Mouse (Mus musculus) small intestine, adult 2 months (tissue): ENCODE data around the gene Serf2. TPM values are rescaled to one million over a fixed set of nuclear protein-coding genes. Genes with fewer than 3 reads are reported as not detected.

Experiments
- H3K27ac ChIP-seq: fragments of 200-500 bp; 2 replicates; pipeline ENCODE4 v1.5.1; 2012; ENCODE audit warnings: low read depth, low read length, control low read depth, inconsistent platforms; ENCODE audit not compliant: insufficient read depth
- H3K27me3 ChIP-seq: fragments of 200-500 bp; 2 replicates; pipeline ENCODE4 v1.6.1; 2012; ENCODE audit warnings: mild to moderate bottlenecking, moderate library complexity, low read length, inconsistent platforms; ENCODE audit not compliant: control insufficient read depth, insufficient read depth
- H3K36me3 ChIP-seq: fragments of 200-500 bp; 2 replicates; pipeline ENCODE4 v1.6.1; 2012; ENCODE audit warnings: mild to moderate bottlenecking, low read length, control low read depth, inconsistent platforms; ENCODE audit not compliant: control insufficient read depth, insufficient read depth
- H3K4me1 ChIP-seq: fragments of 200-500 bp; 2 replicates; pipeline ENCODE4 v1.6.1; 2012; ENCODE audit warnings: low read length, inconsistent platforms, mixed read lengths; ENCODE audit not compliant: control insufficient read depth, insufficient read depth, insufficient read length
- H3K4me3 ChIP-seq: fragments of 200-500 bp; 2 replicates; pipeline ENCODE4 v1.5.1; 2012; ENCODE audit warnings: low read depth, mild to moderate bottlenecking, control low read depth, inconsistent platforms, low read length, moderate library complexity
- CTCF ChIP-seq: fragments of 200-500 bp; IDR thresholded peaks from 2 replicates; pipeline ENCODE4 v1.5.1; 2012; ENCODE audit warnings: low read depth, mild to moderate bottlenecking, control low read depth, inconsistent platforms, low read length, moderate library complexity, mixed read lengths; ENCODE audit not compliant: insufficient replicate concordance, insufficient read length; ENCODE audit errors: extremely low read depth
- POLR2A ChIP-seq: fragments of 200-500 bp; IDR thresholded peaks from 2 replicates; pipeline ENCODE4 v1.6.1; 2012; ENCODE audit warnings: low read depth, mild to moderate bottlenecking, control low read depth, inconsistent platforms, low read length, moderate library complexity
- WGBS: fragments of 180-500 bp; shearing (Covaris S2); methylation state at CpG from one replicate; pipeline ENCODE4 v1.1.7; 2018; 5-methylcytosine and 5-hydroxymethylcytosine counted together
- polyA plus RNA-seq: library from polyadenylated mRNA; depleted of rRNA; stranded (reverse); fragments of >200 nt; gene quantifications from 2 replicates; pipeline ENCODE4 v1.2.3, GENCODE M21; 2012

The Serf2 gene
- polyA plus RNA-seq, 1 experiment, result 475 TPM

DNA sequence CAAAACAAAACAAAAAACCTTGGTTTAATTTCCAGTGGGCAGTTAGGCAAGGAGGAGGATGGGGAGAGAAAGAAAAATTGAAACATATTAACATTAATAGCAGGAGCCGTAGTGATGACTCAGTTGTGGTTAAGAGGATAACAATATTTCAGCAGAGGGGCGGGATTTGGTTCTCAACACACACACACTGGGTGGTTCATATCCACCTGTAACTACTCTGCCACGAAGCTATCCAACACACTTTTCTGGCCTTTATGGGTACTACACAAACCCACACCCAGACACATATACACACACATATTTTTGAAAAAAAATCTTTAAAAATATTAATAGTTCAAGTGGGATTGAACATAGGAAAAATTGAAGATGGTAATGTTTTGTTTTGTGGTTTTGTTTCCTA, 2.0 kb upstream of the Serf2 start:
- Histone ChIP-seq H3K27me3 (no peaks in the 10 kb centered on the region), H3K36me3 (peaks cover 9% of the 10 kb centered on the region), H3K4me1 (peaks cover 11% of the 10 kb centered on the region; the same call in 1 of the 2 replicates), H3K4me3 (no peak overlapping the region), H3K27ac (no peak overlapping the region)
- no peak for TF ChIP-seq CTCF
- no peak for TF ChIP-seq POLR2A
- 67% methylated on average over 3 of the region's 3 CpGs for WGBS

DNA sequence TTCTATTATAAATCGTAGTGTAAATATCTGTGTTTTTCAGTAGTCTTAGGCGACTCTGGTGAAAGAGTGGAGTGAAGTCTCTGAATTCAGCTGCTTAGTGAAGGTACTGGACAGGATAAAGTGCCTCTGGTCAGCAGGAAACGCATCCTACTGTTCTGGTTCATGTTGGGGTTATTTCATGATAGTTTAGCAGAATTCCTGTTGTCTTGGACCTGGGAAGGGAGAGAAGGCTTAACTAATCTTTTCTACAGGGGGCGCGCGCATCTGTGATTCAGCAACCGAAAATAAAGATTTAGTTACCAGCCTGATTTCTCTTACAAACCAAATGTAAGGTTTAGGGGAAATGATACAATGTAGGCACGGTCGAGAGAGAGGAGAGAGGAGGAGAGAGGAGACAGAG, 859 bp upstream of the Serf2 start:
- H3K27ac ChIP-seq, result peak overlapping the region; percentile 96
- no peak overlapping the region for H3K4me3 ChIP-seq
- WGBS, result 11% methylated on average over 9 of the region's 9 CpGs
- H3K36me3 ChIP-seq, result peaks cover 19% of the 10 kb centered on the region
- peaks cover 8% of the 10 kb centered on the region; the same call in 1 of the 2 replicates for H3K4me1 ChIP-seq
- no peaks in the 10 kb centered on the region for H3K27me3 ChIP-seq
- TF ChIP-seq POLR2A (no peak), CTCF (no peak)

DNA sequence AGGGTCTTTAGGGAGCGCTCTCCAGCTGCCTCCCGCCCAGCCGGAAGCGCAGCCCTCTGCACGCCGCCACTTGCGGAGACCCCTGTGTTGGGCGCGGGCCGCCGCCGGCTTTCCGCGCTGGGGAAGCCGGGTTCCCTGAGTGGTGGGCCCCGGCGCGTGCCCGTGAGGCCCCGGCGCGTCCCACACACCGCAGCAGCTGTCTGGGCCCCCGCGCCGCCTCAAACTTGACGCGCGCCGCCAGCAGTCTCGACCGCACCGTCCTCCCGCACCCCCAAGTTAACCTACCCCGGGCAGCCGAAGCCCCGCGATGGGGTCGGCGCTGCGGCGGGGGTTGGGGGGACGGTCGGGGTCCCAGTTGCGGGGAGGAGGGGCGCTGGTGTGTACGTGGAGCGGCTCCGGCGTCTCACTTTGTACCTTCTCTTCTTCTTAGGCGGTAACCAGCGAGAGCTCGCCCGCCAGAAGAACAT, 583 bp downstream of the Serf2 start:
- peak overlapping the region; percentile 99 for H3K4me3 ChIP-seq
- H3K36me3 ChIP-seq, result peaks cover 26% of the 10 kb centered on the region
- WGBS, result under 1% methylated on average over 54 of the region's 54 CpGs
- TF ChIP-seq CTCF (no peak), POLR2A (no peak)
- no peaks in the 10 kb centered on the region for H3K27me3 ChIP-seq
- peaks cover 8% of the 10 kb centered on the region; the same call in 1 of the 2 replicates for H3K4me1 ChIP-seq
- H3K27ac ChIP-seq, result peak overlapping the region; percentile 93

GRCm38 (mm10) chr2:121450093-121450492, 1.1 kb downstream of the Serf2 start:
- H3K27me3 ChIP-seq, result no peaks in the 10 kb centered on the region
- peak overlapping the region; percentile 93 for H3K27ac ChIP-seq
- H3K36me3 ChIP-seq, result peaks cover 26% of the 10 kb centered on the region
- H3K4me1 ChIP-seq, result peaks cover 8% of the 10 kb centered on the region; the same call in 1 of the 2 replicates
- peak overlapping the region; percentile 99 for H3K4me3 ChIP-seq
- no peak for TF ChIP-seq CTCF
- TF ChIP-seq POLR2A, result no peak; the same call in 1 of the 2 replicates
- WGBS, result 1% methylated on average over 7 of the region's 7 CpGs

DNA sequence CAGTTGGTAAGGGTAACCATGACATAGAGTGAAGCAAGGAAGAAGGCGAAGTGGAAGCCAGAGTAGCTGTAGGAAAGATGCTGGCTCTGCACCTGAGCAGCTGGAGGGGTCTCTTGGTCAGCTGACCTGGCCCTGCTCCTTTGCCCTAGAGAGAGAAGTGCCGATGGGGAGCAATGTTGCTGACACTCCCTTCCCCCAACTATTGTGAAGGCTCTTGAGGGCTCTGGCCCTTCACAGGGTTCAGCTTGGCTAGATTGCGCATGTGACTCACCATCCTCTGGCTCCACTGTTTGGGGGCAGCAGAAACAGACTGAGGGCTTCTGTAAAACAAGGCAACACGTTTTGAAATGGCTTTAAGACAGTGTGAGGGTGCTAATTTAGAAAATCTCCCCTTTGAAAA, 3.4 kb downstream of the Serf2 start:
- 77% methylated on average over 4 of the region's 4 CpGs for WGBS
- H3K4me1 ChIP-seq, result peaks cover 8% of the 10 kb centered on the region; the same call in 1 of the 2 replicates
- TF ChIP-seq POLR2A, result no peak
- TF ChIP-seq CTCF, result no peak

GRCm38 (mm10) chr2:121452990-121453389, 4.0 kb downstream of the Serf2 start, which contains the start of gene Hypk:
Hypk (plus strand) TSS chr2:121453290.
- no peak within 1 kb of the TSS for H3K27ac ChIP-seq
- H3K27me3 ChIP-seq, result no peaks in the 10 kb centered on the region
- TF ChIP-seq POLR2A, result no peak
- no peak for TF ChIP-seq CTCF
- WGBS, result 63% methylated on average over 4 of the region's 4 CpGs
- no peak within 1 kb of the TSS for H3K4me3 ChIP-seq
- H3K4me1 ChIP-seq, result peaks cover 8% of the 10 kb centered on the region; the same call in 1 of the 2 replicates
- H3K36me3 ChIP-seq, result peaks cover 26% of the 10 kb centered on the region

More for the DNA sequence above, 3.4 kb downstream of the Serf2 start:
- Histone ChIP-seq H3K27me3 (no peaks in the 10 kb centered on the region), H3K36me3 (peaks cover 26% of the 10 kb centered on the region), H3K4me3 (no peak overlapping the region), H3K27ac (no peak overlapping the region)

DNA sequence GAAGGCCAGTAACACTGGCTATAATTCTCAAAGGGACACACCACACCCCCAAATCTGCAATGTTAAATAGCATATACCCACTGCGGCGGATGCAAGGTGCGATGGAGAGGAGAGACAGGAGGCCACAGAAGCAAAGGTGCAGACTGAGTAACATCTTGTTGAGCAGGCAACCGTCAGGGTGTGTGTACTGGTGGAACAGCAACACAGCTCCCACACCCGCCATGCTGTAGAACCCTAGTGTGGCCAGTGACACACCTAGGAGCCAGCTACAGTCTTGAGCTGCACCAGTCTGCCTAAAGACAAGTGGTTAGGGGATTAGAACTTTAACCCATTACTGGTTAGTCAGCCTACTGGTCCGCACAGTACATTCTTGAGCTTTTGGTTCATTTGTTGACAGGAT, 4.9 kb downstream of the Serf2 start:
- H3K27me3 ChIP-seq, result no peaks in the 10 kb centered on the region
- peaks cover 31% of the 10 kb centered on the region for H3K36me3 ChIP-seq
- H3K4me3 ChIP-seq, result no peak overlapping the region
- TF ChIP-seq CTCF (no peak), POLR2A (no peak)
- peaks cover 8% of the 10 kb centered on the region; the same call in 1 of the 2 replicates for H3K4me1 ChIP-seq
- no peak overlapping the region for H3K27ac ChIP-seq
- WGBS, result 91% methylated on average over 6 of the region's 6 CpGs
